Mouse (Mus musculus) MEL (cell line): Measurements from ENCODE around the gene Atp8b3.

ENCODE experiments used
- BHLHE40 ChIP-seq: IDR thresholded peaks from 2 replicates; pipeline ENCODE4 v1.6.1; 2012; ENCODE audit warnings: low read depth, mild to moderate bottlenecking, inconsistent platforms, low read length, improper control_type of control experiment, borderline replicate concordance
- CTCF ChIP-seq, 3 experiments: IDR thresholded peaks in 2 of 3; conservative IDR thresholded peaks in 1 of 3; 2 replicates each; pipeline ENCODE4 v1.5.1; 2011 to 2012; ENCODE audit warnings: low read length in 3 of 3, low read depth in 2 of 3, mild to moderate bottlenecking in 2 of 3, improper control_type of control experiment in 1 of 3, inconsistent platforms in 1 of 3, mixed read lengths in 1 of 3, moderate library complexity in 1 of 3; ENCODE audit not compliant: control insufficient read depth in 1 of 3, insufficient read depth in 1 of 3, poor library complexity in 1 of 3, severe bottlenecking in 1 of 3
- POLR2A ChIP-seq, 2 experiments: IDR thresholded peaks; 2 replicates each; pipeline ENCODE4 v1.6.1; 2011 to 2012; ENCODE audit warnings: low read length in 2 of 2, mild to moderate bottlenecking in 2 of 2, control low read depth in 1 of 2, improper control_type of control experiment in 1 of 2, low read depth in 1 of 2, moderate library complexity in 1 of 2; ENCODE audit not compliant: control insufficient read depth in 1 of 2, insufficient read depth in 1 of 2, poor library complexity in 1 of 2
- POLR2AphosphoS2 ChIP-seq: IDR thresholded peaks from 2 replicates; pipeline ENCODE4 v1.6.1; 2011; ENCODE audit warnings: low read length, improper control_type of control experiment
- TAL1 ChIP-seq: IDR thresholded peaks from 2 replicates; pipeline ENCODE4 v1.6.1; 2012; ENCODE audit warnings: mild to moderate bottlenecking, inconsistent platforms, low read length, moderate library complexity, mixed read lengths
- TCF12 ChIP-seq: IDR thresholded peaks from 2 replicates; pipeline ENCODE4 v1.6.1; 2014; ENCODE audit warnings: low read depth, mild to moderate bottlenecking, inconsistent platforms, low read length, improper control_type of control experiment, moderate library complexity
- UBTF ChIP-seq: IDR thresholded peaks from 2 replicates; pipeline ENCODE4 v1.6.1; 2012; ENCODE audit warnings: low read depth, mild to moderate bottlenecking, inconsistent platforms, low read length, improper control_type of control experiment, moderate library complexity, borderline replicate concordance; ENCODE audit not compliant: insufficient read depth
- ZC3H11A ChIP-seq: IDR thresholded peaks from 2 replicates; pipeline ENCODE4 v1.6.1; 2012; ENCODE audit warnings: low read depth, mild to moderate bottlenecking, inconsistent platforms, low read length, improper control_type of control experiment

GRCm38 (mm10) chr10:80539493-80539892 lies 569 bp upstream of the Atp8b3 start:
- TF ChIP-seq POLR2A (IDR thresholded peaks at IDR 0.05; ENCODE audit: control insufficient read depth in 1 of 2, insufficient read depth in 1 of 2, low read depth in 1 of 2, low read length in 2 of 2, poor library complexity in 1 of 2) (no peak), POLR2AphosphoS2 (no peak), TCF12 (no peak), TAL1 (no peak), BHLHE40 (no peak), ZC3H11A (no peak), UBTF (no peak), CTCF (IDR thresholded peaks at IDR 0.05 in 2 of 3, conservative IDR thresholded peaks at IDR 0.05 in 1 of 3; ENCODE audit: control insufficient read depth in 1 of 3, insufficient read depth in 1 of 3, low read depth in 2 of 3, low read length in 3 of 3, poor library complexity in 1 of 3, severe bottlenecking in 1 of 3) (no peak)
